ENCODE assay signal across 16 mouse cellular contexts in genomic region chr11:79678363-79679153, GRCm38 (mm10).
"Had no signal": no experiment of that assay in that cellular context is flagged by ENCODE, and none has a peak within 500 bp of the region (broad histone marks: within the 10 kb centered on the region; RNA-seq: fewer than 3 reads in every experiment).

No protein-coding gene starts in this region.

- DNase-seq: kidney, postnatal 14 days; layer of hippocampus, adult 9-11 months; layer of hippocampus, postnatal 36 days; lung, adult 2 months; lung, postnatal 36 days; midbrain, embryonic 14.5 days; thymus, adult 2 months; thymus, postnatal 25 days had no signal

- H3K27ac ChIP-seq: kidney, embryonic 15.5 days; limb, embryonic 12.5 days; liver, embryonic 15.5 days; neural tube, embryonic 15.5 days had no signal

- ATAC-seq: intestine, embryonic 16.5 days; lung, postnatal 0 days had no signal

- H3K9ac ChIP-seq: kidney, embryonic 15.5 days; limb, embryonic 12.5 days; liver, embryonic 15.5 days; neural tube, embryonic 15.5 days had no signal

- H3K27me3 ChIP-seq: kidney, embryonic 15.5 days; limb, embryonic 12.5 days; liver, embryonic 15.5 days; neural tube, embryonic 15.5 days had no signal

- H3K4me2 ChIP-seq: kidney, embryonic 15.5 days; limb, embryonic 12.5 days; liver, embryonic 15.5 days; neural tube, embryonic 15.5 days had no signal

- H3K4me3 ChIP-seq: kidney, embryonic 15.5 days; limb, embryonic 12.5 days; liver, embryonic 15.5 days; midbrain, embryonic 10.5 days; myocyte; neural tube, embryonic 15.5 days had no signal

- H3K36me3 ChIP-seq: kidney, embryonic 15.5 days; liver, embryonic 15.5 days had no signal

- H3K9me3 ChIP-seq: kidney, embryonic 15.5 days; limb, embryonic 12.5 days; liver, embryonic 15.5 days; midbrain, embryonic 10.5 days; neural tube, embryonic 15.5 days had no signal
